Mouse (Mus musculus) hindbrain, embryonic 14.5 days (tissue): ENCODE measurements around the gene Slc25a5. TPM values are rescaled to one million over a fixed set of nuclear protein-coding genes. Genes with fewer than 3 reads are reported as not detected.
A peak's percentile ranks its signal among the peaks of the same experiment; 100 is the strongest.

Experiments used
- ATAC-seq: fragments of 200-750 bp; cut with Nextera tagmentation; 2 replicates; pipeline ENCODE4 v1.8.0; 2017; ENCODE audit warnings: moderate number of reproducible peaks, mild to moderate bottlenecking, moderate TSS enrichment, moderate library complexity; ENCODE audit not compliant: low FRiP score
- DNase-seq: peaks from one replicate; pipeline ENCODE4 v3.0.0-alpha.2; 2015; ENCODE audit warnings: low spot score
- H3K27ac ChIP-seq: fragments of 300-500 bp; sonication (generic); 2 replicates; pipeline ENCODE4 v1.5.1; 2014; ENCODE audit warnings: mild to moderate bottlenecking, moderate library complexity
- H3K27me3 ChIP-seq: fragments of 300-500 bp; sonication (generic); 2 replicates; pipeline ENCODE4 v1.6.1; 2014; ENCODE audit warnings: mild to moderate bottlenecking, low read length, mixed read lengths; ENCODE audit not compliant: control insufficient read depth, insufficient read depth
- H3K36me3 ChIP-seq: fragments of 300-500 bp; sonication (generic); replicated peaks from 2 replicates; pipeline ENCODE4 v1.6.1; 2014; ENCODE audit not compliant: control insufficient read depth, insufficient read depth
- H3K4me1 ChIP-seq: fragments of 300-500 bp; sonication (generic); replicated peaks from 2 replicates; pipeline ENCODE4 v1.6.1; 2014; ENCODE audit warnings: antibody characterized with exemption, low read length, mixed read lengths; ENCODE audit not compliant: control insufficient read depth, insufficient read depth
- H3K4me2 ChIP-seq: fragments of 300-500 bp; sonication (generic); replicated peaks from 2 replicates; pipeline ENCODE4 v1.6.1; 2014; ENCODE audit warnings: mild to moderate bottlenecking, moderate library complexity
- H3K4me3 ChIP-seq: fragments of 300-500 bp; sonication (generic); replicated peaks from 2 replicates; pipeline ENCODE4 v1.5.1; 2014; ENCODE audit warnings: mild to moderate bottlenecking, low read length
- H3K9ac ChIP-seq: fragments of 300-500 bp; sonication (generic); 2 replicates; pipeline ENCODE4 v1.6.1; 2014
- H3K9me3 ChIP-seq: fragments of 300-500 bp; sonication (generic); 2 replicates; pipeline ENCODE4 v1.6.1; 2016; ENCODE audit warnings: low read length; ENCODE audit not compliant: control insufficient read depth
- WGBS: fragments of 180-500 bp; shearing (Covaris S2); extraction: QIAGEN DNeasy Blood & Tissue Kit; methylation state at CpG from one replicate; pipeline ENCODE4 v1.1.7; 2014; 5-methylcytosine and 5-hydroxymethylcytosine counted together
- polyA plus RNA-seq: library from polyadenylated mRNA; unstranded; fragments of >200 nt; fragmentation: Nextera tagmentation; extraction: Ambion mirVana; gene quantifications from 2 replicates; pipeline ENCODE4 v1.2.1, GENCODE M21; 2014

Slc25a5 gene
- polyA plus RNA-seq, 1 experiment from 2014 or later, result 568 TPM

DNA sequence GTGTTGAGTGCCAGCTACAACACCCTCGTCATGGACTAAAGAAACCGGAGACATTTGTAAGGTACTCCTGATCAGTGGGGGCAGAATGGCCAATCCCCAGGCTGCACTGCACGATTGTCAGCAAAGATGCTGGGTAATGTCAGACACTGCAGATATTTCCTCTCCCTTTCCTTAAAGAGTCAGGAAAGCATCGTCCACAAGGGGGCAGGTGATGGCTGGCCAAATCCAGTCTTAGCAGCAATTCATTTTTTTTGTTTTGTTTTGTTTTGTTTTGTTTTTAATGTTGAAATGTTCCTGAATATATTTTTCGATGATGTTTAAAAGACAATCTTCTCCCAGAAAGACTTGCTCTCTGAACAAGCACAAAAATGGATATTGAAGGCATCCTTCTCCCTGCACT is 15.9 kb downstream of the Slc25a5 start:
- no peak overlapping the region for H3K4me3 ChIP-seq
- WGBS, result 51% methylated on average over 5 of the region's 5 CpGs

DNA sequence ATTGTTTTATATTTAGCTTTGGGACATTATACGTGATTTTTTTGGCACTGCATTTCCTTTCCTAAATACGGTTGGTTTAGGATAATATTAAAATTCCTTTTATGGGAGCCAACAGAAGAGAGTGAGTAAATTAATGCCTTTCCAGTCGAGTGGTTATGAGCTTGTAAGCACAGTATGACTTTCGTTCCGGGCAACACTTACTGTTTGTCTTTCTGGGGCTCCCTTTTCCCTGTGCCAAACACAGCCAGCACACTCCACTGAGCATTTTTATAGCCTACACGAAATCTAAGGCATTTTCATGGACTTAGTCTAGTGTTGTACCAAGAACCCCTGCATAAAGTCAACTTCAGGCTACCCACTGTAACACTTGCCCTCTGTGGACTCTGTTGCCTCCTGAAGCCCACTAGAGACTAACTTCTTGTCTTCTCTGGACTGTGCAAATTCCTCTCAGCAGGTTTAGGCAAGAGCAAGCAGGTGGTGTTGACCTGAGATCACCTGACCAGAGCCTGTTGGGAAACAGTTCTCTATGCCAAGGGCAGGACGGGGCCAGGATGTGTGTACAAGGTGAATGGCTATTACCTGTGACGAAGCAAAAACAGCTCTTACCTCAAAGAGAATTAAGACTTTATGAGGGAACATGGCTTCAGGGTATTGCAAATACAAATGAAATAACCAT is 18.8 kb downstream of the Slc25a5 start:
- Histone ChIP-seq H3K9me3 (no peaks in the 10 kb centered on the region), H3K9ac (no peak overlapping the region), H3K36me3 (no peaks in the 10 kb centered on the region), H3K4me3 (no peak overlapping the region), H3K4me1 (0 out of 2 replicates have a peak, but pooled peaks cover 6% of the 10 kb centered on the region), H3K27ac (no peak overlapping the region), H3K4me2 (no peak overlapping the region), H3K27me3 (no peaks in the 10 kb centered on the region)
- DNase-seq, result no peak
- WGBS, result 74% methylated on average over 8 of the region's 8 CpGs
- no peak for ATAC-seq

More for the DNA sequence above, 15.9 kb downstream of the Slc25a5 start:
- Histone ChIP-seq H3K27ac (no peak overlapping the region), H3K9me3 (no peaks in the 10 kb centered on the region), H3K27me3 (no peaks in the 10 kb centered on the region), H3K9ac (no peak overlapping the region), H3K4me1 (0 out of 2 replicates have a peak, but pooled peaks cover 5% of the 10 kb centered on the region), H3K36me3 (no peaks in the 10 kb centered on the region), H3K4me2 (no peak overlapping the region)
- DNase-seq (peak; percentile 56), ATAC-seq (no peak)

DNA sequence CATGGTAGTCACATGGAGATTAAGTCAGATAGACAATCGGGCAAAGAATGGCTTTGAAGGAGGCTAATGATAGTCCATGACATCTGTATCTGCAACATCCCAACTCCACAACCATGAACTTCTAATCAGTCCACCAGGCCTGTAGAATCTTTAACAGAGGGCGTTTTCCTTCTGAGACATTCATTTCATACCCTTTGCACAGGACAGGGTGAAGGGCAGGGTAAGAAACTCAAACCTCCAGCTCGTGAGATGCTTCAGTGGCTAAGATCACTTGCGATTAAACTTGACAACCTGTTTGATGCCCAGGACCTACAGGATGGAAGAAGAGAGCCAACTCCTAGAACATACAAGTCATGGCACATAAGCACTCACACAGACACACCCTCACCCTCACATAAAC is 19.6 kb downstream of the Slc25a5 start:
- DNase-seq, result no peak
- Histone ChIP-seq H3K4me1 (0 out of 2 replicates have a peak, but pooled peaks cover 6% of the 10 kb centered on the region), H3K9ac (no peak overlapping the region), H3K9me3 (no peaks in the 10 kb centered on the region), H3K4me3 (no peak overlapping the region), H3K27me3 (no peaks in the 10 kb centered on the region), H3K27ac (no peak overlapping the region), H3K4me2 (no peak overlapping the region), H3K36me3 (no peaks in the 10 kb centered on the region)
- ATAC-seq, result no peak
- WGBS, result 86% methylated on average over 4 of the region's 4 CpGs

DNA sequence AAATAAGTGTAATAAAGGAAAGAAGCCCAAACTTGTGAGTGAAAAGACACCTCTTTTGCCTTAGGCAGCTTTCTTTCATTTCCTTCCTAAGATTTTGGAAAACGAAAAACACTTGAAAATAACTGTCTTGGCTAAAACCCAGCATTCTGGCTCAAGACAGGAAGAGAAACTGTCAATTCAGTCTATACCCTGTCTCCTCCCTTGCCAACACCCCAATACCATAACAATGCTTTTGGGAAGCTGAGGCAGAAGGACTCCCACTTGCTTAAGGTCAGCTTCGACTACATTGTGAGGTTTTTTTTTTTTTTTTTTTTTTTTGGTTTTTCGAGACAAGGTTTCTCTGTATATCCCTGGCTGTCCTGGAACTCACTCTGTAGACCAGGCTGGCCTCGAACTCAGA is 20.0 kb downstream of the Slc25a5 start:
- Histone ChIP-seq H3K27ac (no peak overlapping the region), H3K4me3 (no peak overlapping the region), H3K4me2 (no peak overlapping the region), H3K27me3 (no peaks in the 10 kb centered on the region), H3K9ac (no peak overlapping the region), H3K36me3 (no peaks in the 10 kb centered on the region), H3K4me1 (0 out of 2 replicates have a peak, but pooled peaks cover 6% of the 10 kb centered on the region), H3K9me3 (no peaks in the 10 kb centered on the region)
- no peak for ATAC-seq
- no peak for DNase-seq
- 76% methylated on average over 2 of the region's 4 CpGs for WGBS

DNA sequence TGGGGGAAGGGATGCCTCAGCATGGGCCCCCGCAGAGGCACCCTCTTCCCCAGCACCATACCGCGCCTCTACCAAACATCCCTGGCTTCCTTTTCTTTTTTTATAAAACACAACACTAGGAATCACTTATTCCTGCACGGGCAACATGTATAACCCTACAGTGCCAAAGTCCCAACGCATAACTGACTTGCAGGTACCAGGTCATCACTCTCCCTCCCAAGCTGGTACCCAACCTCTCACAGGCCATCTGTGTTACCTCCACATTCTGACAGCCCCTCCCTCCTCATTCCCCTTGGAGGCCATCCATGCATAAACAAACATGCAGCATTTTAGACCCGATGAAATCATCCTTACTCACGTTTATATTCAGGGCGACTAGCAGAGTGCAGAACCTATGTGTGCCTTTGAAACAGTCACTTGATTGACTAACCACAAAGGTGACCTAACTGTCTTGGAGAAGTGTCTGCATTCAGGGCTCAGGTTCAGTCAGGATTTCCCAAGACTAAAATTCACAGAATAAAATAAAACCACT is 21.0 kb downstream of the Slc25a5 start:
- ATAC-seq, result no peak
- 35% methylated on average over 8 of the region's 8 CpGs for WGBS
- H3K27me3 ChIP-seq, result no peaks in the 10 kb centered on the region
- no peaks in the 10 kb centered on the region for H3K36me3 ChIP-seq
- 0 out of 2 replicates have a peak, but pooled peaks cover 6% of the 10 kb centered on the region for H3K4me1 ChIP-seq
- peak overlapping the region; percentile 46 for H3K4me2 ChIP-seq
- DNase-seq, result no peak
- peak overlapping the region; percentile 14; the same call in 1 of the 2 replicates for H3K4me3 ChIP-seq
- H3K27ac ChIP-seq, result peak overlapping the region; percentile 85
- H3K9ac ChIP-seq, result no peak overlapping the region
- H3K9me3 ChIP-seq, result no peaks in the 10 kb centered on the region

DNA sequence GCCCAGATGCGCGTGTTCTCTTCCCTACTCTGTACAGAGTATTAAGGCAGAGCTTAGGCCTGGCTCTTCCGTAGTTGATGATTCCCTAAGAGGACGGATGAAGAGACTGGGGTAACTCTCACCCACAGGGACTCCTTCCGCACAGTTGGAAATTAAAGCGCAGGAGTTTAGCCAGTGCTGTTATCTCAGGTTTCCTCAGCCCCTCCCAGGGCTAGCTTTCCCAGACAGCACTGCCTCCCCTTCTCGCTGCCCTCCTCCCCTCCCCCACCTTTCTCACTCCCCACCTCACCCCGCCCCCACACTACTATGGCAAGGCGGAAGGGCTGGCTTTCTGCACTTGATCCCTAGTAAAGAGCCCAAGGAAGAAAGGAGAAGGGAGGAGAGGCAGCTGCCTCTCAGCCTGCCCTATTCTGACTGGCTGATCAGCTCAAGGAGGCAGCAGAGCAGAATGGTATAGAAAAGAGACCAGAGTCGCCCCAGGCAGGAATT is 21.5 kb downstream of the Slc25a5 start:
- Histone ChIP-seq H3K9me3 (no peaks in the 10 kb centered on the region), H3K36me3 (no peaks in the 10 kb centered on the region), H3K4me1 (0 out of 2 replicates have a peak, but pooled peaks cover 6% of the 10 kb centered on the region), H3K4me2 (peak overlapping the region; percentile 46), H3K4me3 (peak overlapping the region; percentile 14), H3K27me3 (no peaks in the 10 kb centered on the region), H3K9ac (peak overlapping the region; percentile 34; the same call in 1 of the 2 replicates), H3K27ac (peak overlapping the region; percentile 85)
- ATAC-seq (peak; percentile 87), DNase-seq (peak; percentile 36)
- 12% methylated on average over 10 of the region's 10 CpGs for WGBS

GRCm38 (mm10) chrX:36819575-36819974 is 24.1 kb downstream of the Slc25a5 start:
- Histone ChIP-seq H3K27me3 (no peaks in the 10 kb centered on the region), H3K36me3 (no peaks in the 10 kb centered on the region), H3K4me3 (no peak overlapping the region), H3K4me1 (0 out of 2 replicates have a peak, but pooled peaks cover 6% of the 10 kb centered on the region), H3K9me3 (no peaks in the 10 kb centered on the region), H3K9ac (no peak overlapping the region), H3K27ac (no peak overlapping the region), H3K4me2 (no peak overlapping the region)
- 70% methylated on average over 4 of the region's 4 CpGs for WGBS
- no peak for DNase-seq
- ATAC-seq, result no peak

- no peak overlapping the region for H3K4me2 ChIP-seq
- H3K4me1 ChIP-seq, result 0 out of 2 replicates have a peak, but pooled peaks cover 6% of the 10 kb centered on the region
- no peaks in the 10 kb centered on the region for H3K9me3 ChIP-seq
- H3K27ac ChIP-seq, result no peak overlapping the region
- WGBS, result 16% methylated on average over 4 of the region's 4 CpGs
- ATAC-seq, result peak; percentile 56; the same call in 1 of the 2 replicates
- H3K36me3 ChIP-seq, result no peaks in the 10 kb centered on the region
- H3K9ac ChIP-seq, result no peak overlapping the region
- H3K27me3 ChIP-seq, result no peaks in the 10 kb centered on the region
- DNase-seq, result peak; percentile 64
- H3K4me3 ChIP-seq, result no peak overlapping the region
Observed at GRCm38 (mm10) chrX:36820201-36820600, 24.8 kb downstream of the Slc25a5 start.

DNA sequence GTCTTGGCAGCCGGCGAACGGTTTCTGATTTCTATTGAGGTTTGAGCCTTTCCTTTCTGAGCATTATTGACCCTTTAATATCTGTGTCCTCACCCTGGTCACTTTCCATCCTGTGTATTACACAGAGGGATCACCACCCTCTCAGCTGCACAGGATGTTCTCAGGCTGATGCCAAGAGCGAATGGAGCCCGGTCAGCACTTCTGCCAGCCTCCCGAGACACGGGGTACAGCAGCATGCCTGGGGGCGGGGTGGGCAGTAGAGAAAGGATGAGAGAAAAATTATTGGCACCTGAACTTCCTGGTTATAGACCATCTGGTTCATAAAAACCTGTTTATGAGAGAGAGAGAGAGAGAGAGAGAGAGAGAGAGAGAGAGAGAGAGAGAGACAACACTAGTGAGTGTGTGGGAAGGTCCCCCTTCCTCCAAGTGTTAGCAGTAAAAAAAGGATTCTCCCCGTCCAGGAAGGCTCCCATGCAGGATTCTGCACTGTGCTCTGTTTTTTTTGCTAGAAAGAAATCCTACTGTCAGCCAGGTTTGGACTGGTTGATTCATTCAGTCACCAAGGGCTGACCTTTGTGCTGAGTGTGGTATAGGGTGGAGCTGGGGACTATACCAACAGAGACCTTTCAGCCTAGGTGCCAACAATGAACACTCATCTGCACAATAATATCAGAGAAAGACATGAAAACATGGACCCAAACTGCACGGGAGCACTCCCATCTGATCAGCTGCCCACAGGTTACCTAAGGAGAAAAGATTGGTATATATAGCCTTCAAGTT is 28.7 kb downstream of the Slc25a5 start:
- Histone ChIP-seq H3K36me3 (no peaks in the 10 kb centered on the region), H3K9ac (no peak overlapping the region), H3K4me3 (no peak overlapping the region), H3K9me3 (no peaks in the 10 kb centered on the region), H3K27me3 (no peaks in the 10 kb centered on the region), H3K27ac (no peak overlapping the region), H3K4me2 (no peak overlapping the region), H3K4me1 (no peaks in the 10 kb centered on the region)
- DNase-seq (no peak), ATAC-seq (no peak)
- WGBS, result 82% methylated on average over 10 of the region's 10 CpGs
